Mouse (Mus musculus) cerebral cortex, adult 2 months (tissue): ENCODE data around the gene Rnf157.

ENCODE experiments used
- WGBS: fragments of 180-500 bp; shearing (Covaris S2); methylation state at CpG from one replicate; pipeline ENCODE4 v1.1.7; 2018; 5-methylcytosine and 5-hydroxymethylcytosine counted together

Rnf157 gene

GRCm38 (mm10) chr11:116384171-116384570 lies 28.7 kb downstream of the Rnf157 start:
- 78% methylated on average over 11 of the region's 11 CpGs for WGBS

GRCm38 (mm10) chr11:116383070-116383469 lies 29.8 kb downstream of the Rnf157 start:
- 83% methylated on average over 5 of the region's 5 CpGs for WGBS

GRCm38 (mm10) chr11:116380767-116381166 lies 32.1 kb downstream of the Rnf157 start:
- WGBS, result 85% methylated on average over 7 of the region's 7 CpGs

GRCm38 (mm10) chr11:116379530-116379929 lies 33.3 kb downstream of the Rnf157 start:
- WGBS, result 69% methylated on average over 6 of the region's 6 CpGs

GRCm38 (mm10) chr11:116376945-116377661 lies 35.7 kb downstream of the Rnf157 start:
- WGBS, result 66% methylated on average over 7 of the region's 7 CpGs

GRCm38 (mm10) chr11:116371894-116372450 lies 40.9 kb downstream of the Rnf157 start:
- WGBS, result 92% methylated on average over 4 of the region's 4 CpGs

- 68% methylated on average over 5 of the region's 5 CpGs for WGBS
These were observed 43.2 kb downstream of the Rnf157 start for GRCm38 (mm10) chr11:116369633-116370032.

GRCm38 (mm10) chr11:116369051-116369450 lies 43.8 kb downstream of the Rnf157 start:
- WGBS, result 87% methylated on average over 14 of the region's 14 CpGs

GRCm38 (mm10) chr11:116368116-116368515 lies 44.7 kb downstream of the Rnf157 start:
- 29% methylated on average over 9 of the region's 9 CpGs for WGBS

- 81% methylated on average over 1 of the region's 1 CpGs for WGBS
These were observed 46.2 kb downstream of the Rnf157 start for GRCm38 (mm10) chr11:116366647-116367046.

GRCm38 (mm10) chr11:116366124-116366523 lies 46.7 kb downstream of the Rnf157 start:
- 95% methylated on average over 2 of the region's 2 CpGs for WGBS

GRCm38 (mm10) chr11:116365432-116365831 lies 47.4 kb downstream of the Rnf157 start:
- WGBS, result 74% methylated on average over 13 of the region's 13 CpGs

GRCm38 (mm10) chr11:116362015-116362414 lies 50.8 kb downstream of the Rnf157 start:
- WGBS, result 71% methylated on average over 11 of the region's 11 CpGs

- WGBS, result 97% methylated on average over 5 of the region's 5 CpGs
These were observed 51.9 kb downstream of the Rnf157 start for GRCm38 (mm10) chr11:116360915-116361314.

- 71% methylated on average over 12 of the region's 12 CpGs for WGBS
These were observed 53.2 kb downstream of the Rnf157 start for GRCm38 (mm10) chr11:116359652-116360051.

GRCm38 (mm10) chr11:116358926-116359637 lies 53.8 kb downstream of the Rnf157 start:
- WGBS, result 69% methylated on average over 15 of the region's 15 CpGs

- 54% methylated on average over 17 of the region's 17 CpGs for WGBS
These were observed 58.3 kb downstream of the Rnf157 start for GRCm38 (mm10) chr11:116354521-116354920.

GRCm38 (mm10) chr11:116353535-116353934 lies 59.3 kb downstream of the Rnf157 start:
- WGBS, result 91% methylated on average over 8 of the region's 8 CpGs

- WGBS, result 89% methylated on average over 5 of the region's 5 CpGs
These were observed 61.5 kb downstream of the Rnf157 start for GRCm38 (mm10) chr11:116351294-116351693.

- 80% methylated on average over 5 of the region's 5 CpGs for WGBS
These were observed 64.9 kb downstream of the Rnf157 start for GRCm38 (mm10) chr11:116347955-116348354.

- 79% methylated on average over 7 of the region's 7 CpGs for WGBS
These were observed 65.8 kb downstream of the Rnf157 start for GRCm38 (mm10) chr11:116347012-116347411.

GRCm38 (mm10) chr11:116342069-116342791 lies 70.6 kb downstream of the Rnf157 start:
- 66% methylated on average over 25 of the region's 25 CpGs for WGBS
